Mouse (Mus musculus): Measurements from ENCODE around the gene Siva1. TPM values are rescaled to one million over a fixed set of nuclear protein-coding genes. Genes with fewer than 3 reads are reported as not detected.

Gene Siva1
- polyA plus RNA-seq (2015; fragmentation: Nextera tagmentation; extraction: Ambion mirVana) = 174 and 203 TPM in 2 replicates

GRCm38 (mm10) chr12:112644180-112644854, at the start of gene Siva1:
Siva1 (plus strand) TSS chr12:112644679.
- peak; percentile 96 for DNase-seq (ENCODE audit: low spot score)

- DNase-seq (ENCODE audit: low spot score) = no peak
Observed at GRCm38 (mm10) chr12:112594989-112595388, 49.5 kb upstream of the Siva1 start.

GRCm38 (mm10) chr12:112595626-112596025, 48.9 kb upstream of the Siva1 start:
- DNase-seq (ENCODE audit: low spot score) = no peak

GRCm38 (mm10) chr12:112596454-112596853, 48.0 kb upstream of the Siva1 start:
- no peak for DNase-seq (ENCODE audit: low spot score)

- no peak for DNase-seq (ENCODE audit: low spot score)
Observed at GRCm38 (mm10) chr12:112596891-112597500, 47.5 kb upstream of the Siva1 start.

GRCm38 (mm10) chr12:112597618-112598017, 46.9 kb upstream of the Siva1 start:
- no peak for DNase-seq (ENCODE audit: low spot score)

- DNase-seq (ENCODE audit: low spot score) = no peak
Observed at GRCm38 (mm10) chr12:112599198-112599597, 45.3 kb upstream of the Siva1 start.

GRCm38 (mm10) chr12:112599942-112600611, 44.4 kb upstream of the Siva1 start:
- DNase-seq (ENCODE audit: low spot score) = no peak

- no peak for DNase-seq (ENCODE audit: low spot score)
Observed at GRCm38 (mm10) chr12:112604022-112604421, 40.5 kb upstream of the Siva1 start.

- DNase-seq (ENCODE audit: low spot score) = peak; percentile 45
Observed at GRCm38 (mm10) chr12:112604709-112605649, 39.5 kb upstream of the Siva1 start.

- peak; percentile 66 for DNase-seq (ENCODE audit: low spot score)
Observed at GRCm38 (mm10) chr12:112605766-112606165, 38.7 kb upstream of the Siva1 start.

- no peak for DNase-seq (ENCODE audit: low spot score)
Observed at GRCm38 (mm10) chr12:112606998-112607397, 37.5 kb upstream of the Siva1 start.

GRCm38 (mm10) chr12:112609031-112609430, 35.4 kb upstream of the Siva1 start:
- DNase-seq (ENCODE audit: low spot score) = no peak

- no peak for DNase-seq (ENCODE audit: low spot score)
Observed at GRCm38 (mm10) chr12:112616668-112617067, 27.8 kb upstream of the Siva1 start.

GRCm38 (mm10) chr12:112617184-112617583, 27.3 kb upstream of the Siva1 start:
- DNase-seq (ENCODE audit: low spot score) = peak; percentile 70

- peak; percentile 95 for DNase-seq (ENCODE audit: low spot score)
Observed at GRCm38 (mm10) chr12:112617898-112618380, 26.5 kb upstream of the Siva1 start.

- DNase-seq (ENCODE audit: low spot score) = peak; percentile 77
Observed at GRCm38 (mm10) chr12:112618981-112619685, 25.3 kb upstream of the Siva1 start.

- peak; percentile 53 for DNase-seq (ENCODE audit: low spot score)
Observed at GRCm38 (mm10) chr12:112619686-112620353, 24.7 kb upstream of the Siva1 start, which contains the start of gene Adssl1. Adssl1 (plus strand) TSS chr12:112620045.

GRCm38 (mm10) chr12:112620354-112621061, 24.0 kb upstream of the Siva1 start:
- DNase-seq (ENCODE audit: low spot score) = peak; percentile 34
